Mouse (Mus musculus) heart, postnatal 0 days (tissue): ENCODE results near the gene Siah2. TPM values are rescaled to one million over a fixed set of nuclear protein-coding genes. Genes with fewer than 3 reads are reported as not detected.

Source experiments
- ATAC-seq: fragments of 200-750 bp; cut with Nextera tagmentation; 2 replicates; pipeline ENCODE4 v1.8.0; 2017; ENCODE audit warnings: low read depth, moderate number of reproducible peaks, moderate library complexity; ENCODE audit not compliant: insufficient read depth
- DNase-seq: peaks from one replicate; pipeline ENCODE4 v3.0.0-alpha.2; 2016; ENCODE audit warnings: low spot score
- H3K27ac ChIP-seq: fragments of 300-500 bp; sonication (generic); 2 replicates; pipeline ENCODE4 v1.5.1; 2014; ENCODE audit warnings: low read depth, mild to moderate bottlenecking
- H3K27me3 ChIP-seq: fragments of 300-500 bp; sonication (generic); 2 replicates; pipeline ENCODE4 v1.6.1; 2014; ENCODE audit warnings: low read length, mixed read lengths; ENCODE audit not compliant: control insufficient read depth, insufficient read depth
- H3K36me3 ChIP-seq: fragments of 300-500 bp; sonication (generic); replicated peaks from 2 replicates; pipeline ENCODE4 v1.6.1; 2014; ENCODE audit warnings: low read length, mixed read lengths; ENCODE audit not compliant: control insufficient read depth, insufficient read depth
- H3K4me1 ChIP-seq: fragments of 300-500 bp; sonication (generic); 2 replicates; pipeline ENCODE4 v1.6.1; 2014; ENCODE audit warnings: antibody characterized with exemption; ENCODE audit not compliant: control insufficient read depth, insufficient read depth
- H3K4me2 ChIP-seq: fragments of 300-500 bp; sonication (generic); 2 replicates; pipeline ENCODE4 v1.6.1; 2014; ENCODE audit warnings: low read depth, mild to moderate bottlenecking, low read length, moderate library complexity
- H3K4me3 ChIP-seq: fragments of 300-500 bp; sonication (generic); 2 replicates; pipeline ENCODE4 v1.5.1; 2014; ENCODE audit warnings: low read depth, low read length
- H3K9ac ChIP-seq: fragments of 300-500 bp; sonication (generic); replicated peaks from 2 replicates; pipeline ENCODE4 v1.6.1; 2014; ENCODE audit warnings: low read depth, low read length, mixed read lengths
- H3K9me3 ChIP-seq: fragments of 300-500 bp; sonication (generic); replicated peaks from 2 replicates; pipeline ENCODE4 v1.6.1; 2016; ENCODE audit warnings: low read length; ENCODE audit not compliant: control insufficient read depth
- CTCF ChIP-seq: IDR thresholded peaks from 2 replicates; pipeline ENCODE4 v1.5.1; 2016; ENCODE audit warnings: antibody characterized with exemption, control low read depth, low read depth
- EP300 ChIP-seq: IDR thresholded peaks from 2 replicates; pipeline ENCODE4 v1.6.1; 2016; ENCODE audit warnings: antibody characterized with exemption, low read depth
- WGBS: fragments of 180-500 bp; shearing (Covaris S2); extraction: QIAGEN DNeasy Blood & Tissue Kit; methylation state at CpG from one replicate; pipeline ENCODE4 v1.1.7; 2014; 5-methylcytosine and 5-hydroxymethylcytosine counted together
- polyA plus RNA-seq: library from polyadenylated mRNA; unstranded; fragments of >200 nt; fragmentation: Nextera tagmentation; extraction: Ambion mirVana; gene quantifications from 2 replicates; pipeline ENCODE4 v1.2.1, GENCODE M21; 2015
- total RNA-seq: library from RNA; depleted of rRNA; stranded (reverse); fragments of >200 nt; gene quantifications from 2 replicates; pipeline ENCODE4 v1.2.3, GENCODE M21; 2014; ENCODE audit warnings: low replicate concordance

Siah2 gene
- total and polyA plus RNA-seq, 2 experiments from 2014 or later: 5.1 to 14.5 TPM

DNA sequence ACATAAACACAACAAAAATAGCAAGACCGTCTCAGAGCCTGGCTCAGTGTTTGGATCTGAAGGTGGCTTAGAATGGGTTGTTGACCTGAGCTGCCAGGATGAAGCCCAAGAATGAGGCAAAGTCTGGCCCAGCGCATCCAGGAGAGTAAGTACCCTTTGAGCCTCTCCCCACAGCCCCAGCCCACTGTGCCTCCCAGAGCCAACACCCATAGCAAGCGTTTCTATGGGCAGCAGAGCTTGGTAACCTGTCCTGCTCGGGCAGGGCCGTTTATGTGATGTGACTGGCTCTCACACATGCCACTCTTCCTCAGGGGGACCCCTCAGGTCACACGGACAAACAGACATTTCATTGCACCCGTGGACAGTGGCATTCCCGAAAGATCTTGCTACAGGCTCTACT lies 13.8 kb downstream of the Siah2 start:
- H3K4me2 ChIP-seq: no peak overlapping the region
- H3K4me3 ChIP-seq: no peak overlapping the region
- no peaks in the 10 kb centered on the region for H3K27me3 ChIP-seq
- no peak overlapping the region for H3K9ac ChIP-seq
- H3K36me3 ChIP-seq: peaks cover 21% of the 10 kb centered on the region
- TF ChIP-seq EP300 (no peak), CTCF (no peak)
- no peaks in the 10 kb centered on the region for H3K9me3 ChIP-seq
- no peak overlapping the region for H3K27ac ChIP-seq
- ATAC-seq: no peak
- H3K4me1 ChIP-seq: peaks cover 24% of the 10 kb centered on the region
- DNase-seq: no peak
- WGBS: 57% methylated on average over 8 of the region's 8 CpGs

DNA sequence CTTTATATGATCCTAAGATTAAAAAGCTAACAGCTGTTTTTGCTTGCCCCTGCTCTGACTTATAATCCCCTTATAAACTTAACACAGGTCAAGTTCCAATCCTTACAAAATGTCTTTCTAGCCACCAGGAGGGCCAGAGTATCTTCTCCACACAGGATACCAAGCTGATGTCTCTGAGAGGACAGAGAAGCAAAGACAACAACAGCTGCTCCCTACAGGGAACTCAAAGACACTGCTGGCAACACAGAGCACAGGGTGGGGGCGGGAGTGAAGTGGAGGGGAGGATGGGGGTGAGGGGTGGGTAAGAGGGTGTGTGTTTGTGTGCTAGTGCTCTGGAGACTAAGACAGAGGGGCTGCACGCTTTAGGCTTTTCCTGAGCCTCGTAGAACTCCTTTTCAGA lies 14.6 kb downstream of the Siah2 start:
- Histone ChIP-seq H3K4me3 (no peak overlapping the region), H3K27me3 (no peaks in the 10 kb centered on the region), H3K9ac (no peak overlapping the region), H3K4me2 (no peak overlapping the region), H3K36me3 (peaks cover 21% of the 10 kb centered on the region), H3K27ac (no peak overlapping the region), H3K9me3 (no peaks in the 10 kb centered on the region), H3K4me1 (peaks cover 22% of the 10 kb centered on the region)
- DNase-seq: no peak
- TF ChIP-seq CTCF (no peak), EP300 (no peak)
- ATAC-seq: no peak
- 81% methylated on average over 3 of the region's 3 CpGs for WGBS

DNA sequence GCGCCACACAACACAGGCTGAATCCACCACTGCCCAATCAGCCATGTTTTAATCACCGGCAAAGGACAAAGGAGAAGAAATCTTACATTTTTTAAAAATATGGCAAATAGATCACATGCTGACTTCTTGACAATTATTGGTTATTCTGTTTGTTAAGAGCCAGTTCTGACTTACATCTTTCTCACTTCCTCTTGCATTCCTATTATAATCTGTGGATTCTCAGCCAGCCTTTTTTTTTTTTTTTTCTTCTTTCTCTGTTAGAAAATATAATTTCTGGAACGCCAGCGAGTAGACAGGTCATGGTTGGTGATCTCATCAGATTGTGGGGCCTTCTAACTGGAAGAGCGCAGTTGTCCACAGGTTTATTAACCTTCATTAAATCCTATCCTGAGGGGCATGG lies 18.9 kb downstream of the Siah2 start:
- H3K9me3 ChIP-seq: no peaks in the 10 kb centered on the region
- no peak overlapping the region for H3K4me3 ChIP-seq
- H3K36me3 ChIP-seq: peaks cover 21% of the 10 kb centered on the region
- H3K4me2 ChIP-seq: no peak overlapping the region
- no peak for TF ChIP-seq CTCF
- TF ChIP-seq EP300: no peak
- ATAC-seq: no peak
- no peak for DNase-seq
- H3K27ac ChIP-seq: no peak overlapping the region
- no peak overlapping the region for H3K9ac ChIP-seq
- no peaks in the 10 kb centered on the region for H3K4me1 ChIP-seq
- H3K27me3 ChIP-seq: no peaks in the 10 kb centered on the region
- 90% methylated on average over 5 of the region's 5 CpGs for WGBS

DNA sequence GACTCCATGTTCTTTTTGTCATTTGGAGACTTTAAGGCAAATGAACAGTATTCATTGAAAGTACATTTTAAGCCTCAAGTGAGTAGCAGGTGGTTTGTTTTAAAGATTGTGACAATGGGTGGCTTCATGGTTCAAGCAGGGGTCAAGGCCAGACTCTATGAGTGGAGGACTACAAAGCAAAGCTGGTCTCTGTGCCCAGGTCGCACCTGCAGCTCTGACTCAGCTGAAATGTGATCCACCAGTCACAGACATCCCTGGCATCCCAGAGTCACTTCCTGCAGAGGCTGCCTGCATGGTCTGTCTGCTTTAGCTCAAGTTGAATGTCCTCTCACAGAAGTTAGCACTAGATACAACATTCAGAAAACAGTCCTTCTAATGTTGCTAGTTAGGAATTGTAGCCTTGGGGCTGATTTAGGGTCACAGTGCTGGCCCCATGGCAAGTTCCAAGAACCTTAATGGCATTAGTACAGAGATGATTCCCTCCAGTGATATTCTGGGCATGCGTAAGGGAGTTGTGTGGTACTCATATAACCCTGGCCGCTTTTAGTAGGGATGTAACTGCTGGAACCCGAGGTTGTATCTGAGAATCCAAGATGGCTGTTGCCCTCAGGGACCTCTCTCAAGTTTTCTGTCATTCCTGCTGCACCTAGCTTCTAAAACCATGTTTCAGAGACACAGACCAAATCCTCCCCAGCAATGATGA lies 19.6 kb downstream of the Siah2 start:
- TF ChIP-seq EP300: no peak
- no peak for TF ChIP-seq CTCF
- no peak overlapping the region for H3K4me3 ChIP-seq
- H3K27me3 ChIP-seq: no peaks in the 10 kb centered on the region
- H3K27ac ChIP-seq: no peak overlapping the region
- no peaks in the 10 kb centered on the region for H3K9me3 ChIP-seq
- no peak overlapping the region for H3K9ac ChIP-seq
- DNase-seq (no peak), ATAC-seq (no peak)
- H3K4me1 ChIP-seq: no peaks in the 10 kb centered on the region
- H3K4me2 ChIP-seq: no peak overlapping the region
- WGBS: 56% methylated on average over 4 of the region's 4 CpGs
- H3K36me3 ChIP-seq: peaks cover 21% of the 10 kb centered on the region

DNA sequence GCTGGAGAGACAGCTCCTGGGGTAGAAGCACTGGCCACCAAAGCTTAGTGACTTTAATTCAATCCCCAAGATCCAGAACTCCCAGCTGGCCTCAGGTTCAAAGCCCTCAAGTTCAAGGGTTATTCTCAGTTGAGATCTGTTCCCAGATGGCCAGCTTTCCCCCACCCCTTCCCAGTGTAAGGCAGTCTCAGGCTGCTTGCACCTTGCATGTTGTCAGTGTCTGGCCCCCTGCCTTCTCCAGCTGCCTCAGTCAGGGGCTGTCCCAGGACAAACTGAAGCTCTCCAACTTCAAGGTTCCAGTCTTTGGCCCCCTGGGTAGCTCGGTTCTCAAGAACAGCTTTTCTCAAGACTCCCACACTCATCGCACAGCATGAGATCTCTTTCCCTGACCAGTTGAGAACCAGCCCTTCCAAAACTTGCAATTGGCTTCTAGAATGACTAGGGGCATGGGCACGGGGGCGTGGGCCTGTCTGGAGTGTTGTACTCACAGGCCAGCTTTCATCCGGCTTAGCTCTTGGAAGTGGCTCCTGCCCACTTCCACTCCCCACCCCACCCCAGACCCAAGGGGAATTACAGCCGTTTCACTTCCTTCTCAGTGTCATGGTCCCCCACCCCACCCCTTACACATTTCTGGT lies 20.5 kb downstream of the Siah2 start:
- Histone ChIP-seq H3K9ac (no peak overlapping the region), H3K36me3 (peaks cover 21% of the 10 kb centered on the region), H3K27me3 (no peaks in the 10 kb centered on the region), H3K4me3 (no peak overlapping the region), H3K4me2 (no peak overlapping the region), H3K9me3 (no peaks in the 10 kb centered on the region), H3K27ac (no peak overlapping the region), H3K4me1 (no peaks in the 10 kb centered on the region)
- WGBS: 47% methylated on average over 6 of the region's 6 CpGs
- ATAC-seq: no peak
- TF ChIP-seq EP300: no peak
- no peak for TF ChIP-seq CTCF
- DNase-seq: no peak
